In the genomic region with DNA sequence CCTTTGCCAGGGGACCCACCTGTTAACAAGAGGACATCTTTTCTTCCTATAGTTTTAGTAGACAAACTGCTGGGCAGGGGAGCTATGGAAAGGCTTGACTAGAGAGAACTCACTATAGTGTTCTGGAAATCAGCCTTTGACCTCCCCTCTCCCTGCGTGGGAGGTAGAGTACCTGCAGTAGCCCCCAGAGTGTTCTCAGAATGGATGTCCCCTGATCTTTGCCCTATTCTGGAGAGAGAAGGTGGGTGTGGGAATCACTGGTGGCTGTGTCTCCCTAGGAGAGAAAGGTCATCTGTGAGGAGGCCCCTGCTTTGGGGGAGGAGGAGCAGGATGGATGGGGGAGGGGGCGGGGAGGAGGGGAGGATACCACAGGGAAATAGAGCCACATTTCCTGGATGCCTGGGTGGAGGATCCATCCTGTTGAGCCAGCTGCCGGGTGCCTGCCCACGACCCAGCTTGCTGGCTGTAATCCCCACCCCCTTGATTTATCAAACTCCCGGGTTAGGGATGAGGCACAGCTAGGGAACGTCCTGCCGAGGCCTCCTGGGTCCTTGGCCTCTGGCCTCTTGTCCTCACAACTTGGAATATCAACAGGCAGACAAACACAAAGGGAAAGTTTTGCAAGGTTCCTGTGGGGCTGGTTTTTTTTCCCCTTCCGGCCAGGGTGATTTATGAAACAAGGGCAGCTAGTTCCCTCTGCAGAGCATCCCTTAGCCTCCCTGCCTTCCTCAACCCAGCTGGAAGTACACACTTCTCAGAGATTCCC, we compare ENCODE assay signal across 9 mouse cellular contexts. TPM values are rescaled to one million over a fixed set of nuclear protein-coding genes. Genes with fewer than 3 reads are reported as not detected.
DNase-seq lines count a peak whose midpoint lies in the region; ATAC-seq and TF ChIP-seq lines count a peak whose summit lies in the region.
"Had no signal": no experiment of that assay in that cellular context is flagged by ENCODE, and none has a peak within 500 bp of the region (broad histone marks: within the 10 kb centered on the region; RNA-seq: fewer than 3 reads in every experiment).

No protein-coding gene starts in this region.

- H3K36me3 ChIP-seq in kidney, embryonic 14.5 days (ENCODE audit: control insufficient read depth, insufficient read depth, low read length), result peaks cover 45% of the 10 kb centered on the region
- peaks cover 20% of the 10 kb centered on the region; the same call in 1 of the 2 replicates for H3K36me3 ChIP-seq in lung, postnatal 0 days (ENCODE audit: insufficient read depth, low read length)

- DNase-seq in gastrocnemius, adult 18-20 months (ENCODE audit: low spot score), result peak; percentile 24
- DNase-seq in gastrocnemius, postnatal 36 days, result no peak
- DNase-seq in heart, adult 8-10 months (ENCODE audit: low spot score), result peak; percentile 68
- peak; percentile 63 for DNase-seq in lung, postnatal 0 days (ENCODE audit: low spot score)
- no peak for DNase-seq in cerebellum, postnatal 4 days (ENCODE audit: low spot score in 2 of 2)
- DNase-seq in thymus, postnatal 4 days, result no peak
- DNase-seq in cerebellum, postnatal 10 days, result no peak

- H3K4me2 ChIP-seq in kidney, embryonic 14.5 days (replicated peaks; ENCODE audit: low read depth, low read length), result peak overlapping the region; percentile 34
- peak overlapping the region; percentile 48 for H3K4me2 ChIP-seq in lung, postnatal 0 days (replicated peaks; ENCODE audit: low read depth, low read length)

- peaks cover 30% of the 10 kb centered on the region for H3K4me1 ChIP-seq in kidney, embryonic 14.5 days (ENCODE audit: control insufficient read depth, insufficient read depth, low read length)
- H3K4me1 ChIP-seq in lung, postnatal 0 days (ENCODE audit: insufficient read depth, low read depth, low read length), result peaks cover 3% of the 10 kb centered on the region; the same call in 1 of the 2 replicates

- H3K4me3 ChIP-seq in kidney, embryonic 14.5 days (ENCODE audit: low read length), result peak overlapping the region; percentile 24; the same call in 1 of the 2 replicates
- peak overlapping the region; percentile 15; the same call in 1 of the 2 replicates for H3K4me3 ChIP-seq in lung, postnatal 0 days (ENCODE audit: low read depth, low read length)

- peak; percentile 57 for ATAC-seq in kidney, embryonic 14.5 days (ENCODE audit: low FRiP score, low TSS enrichment)
- peak; percentile 79 for ATAC-seq in lung, postnatal 0 days

- TF ChIP-seq EP300 in lung, postnatal 0 days (IDR thresholded peaks at IDR 0.05), result peak; percentile 78

- H3K9me3 ChIP-seq in kidney, embryonic 14.5 days (ENCODE audit: control insufficient read depth, low read length), result no peaks in the 10 kb centered on the region
- H3K9me3 ChIP-seq in lung, postnatal 0 days (ENCODE audit: low read length), result no peaks in the 10 kb centered on the region

- H3K9ac ChIP-seq in kidney, embryonic 14.5 days (ENCODE audit: low read depth, low read length), result 0 out of 2 replicates have a peak overlapping the region, but pooled peaks have one; percentile 28
- no peak overlapping the region for H3K9ac ChIP-seq in lung, postnatal 0 days (replicated peaks; ENCODE audit: low read depth)

- intact Hi-C loops in gastrocnemius, postnatal 36 days (cut with DNase I), result no loop called here

- no peaks in the 10 kb centered on the region for H3K27me3 ChIP-seq in kidney, embryonic 14.5 days (ENCODE audit: control insufficient read depth, insufficient read depth, low read length)
- no peaks in the 10 kb centered on the region for H3K27me3 ChIP-seq in lung, postnatal 0 days (replicated peaks; ENCODE audit: insufficient read depth, low read length)

- TF ChIP-seq CTCF in lung, postnatal 0 days (IDR thresholded peaks at IDR 0.05), result no peak

- H3K27ac ChIP-seq in kidney, embryonic 14.5 days (ENCODE audit: low read depth, low read length), result peak overlapping the region; percentile 67
- H3K27ac ChIP-seq in lung, postnatal 0 days (ENCODE audit: low read length), result peak overlapping the region; percentile 43; the same call in 1 of the 2 replicates

- WGBS in kidney, embryonic 14.5 days, result 2% methylated on average over 7 of the region's 8 CpGs
- WGBS in lung, postnatal 0 days, result 8% methylated on average over 7 of the region's 8 CpGs

RNA-seq across cellular contexts. Expression of a gene that starts 2.5 kb away (rescaled TPM):
- total RNA-seq in gastrocnemius, adult 18-20 months (2021), result under 1 TPM; 0.14 to 0.25 TPM
- under 1 TPM; 0.13 to 0.15 TPM for total RNA-seq in gastrocnemius, postnatal 36 days (2021)
- 1 to 10 TPM; 3.8 to 4.8 (median 4.2) TPM for total RNA-seq in heart, adult 8-10 months (2022)
- polyA plus RNA-seq in kidney, embryonic 14.5 days (2014; fragmentation: Nextera tagmentation; extraction: Ambion mirVana), result 2.0 and 3.7 TPM in 2 replicates
- 18.6 and 23.2 TPM in 2 replicates for polyA plus RNA-seq in lung, postnatal 0 days (2015; fragmentation: Nextera tagmentation; extraction: Ambion mirVana)
- total RNA-seq: common myeloid progenitor, adult 5-6 weeks had no signal

RNA-seq across cellular contexts. Expression of a gene that starts 9.7 kb away (rescaled TPM):
- 1 to 10 TPM; 6.3 to 6.6 TPM for total RNA-seq in gastrocnemius, adult 18-20 months (2021)
- 1 to 10 TPM; 5.1 to 5.9 TPM for total RNA-seq in gastrocnemius, postnatal 36 days (2021)
- 1 to 10 TPM; 6.4 to 7.9 (median 7.5) TPM for total RNA-seq in heart, adult 8-10 months (2022)
- polyA plus RNA-seq in kidney, embryonic 14.5 days (2014; fragmentation: Nextera tagmentation; extraction: Ambion mirVana), result 6.9 and 7.6 TPM in 2 replicates
- 1.7 and 2.0 TPM in 2 replicates for polyA plus RNA-seq in lung, postnatal 0 days (2015; fragmentation: Nextera tagmentation; extraction: Ambion mirVana)

RNA-seq across cellular contexts. Expression of a gene that starts 10.5 kb away (rescaled TPM):
- not detected for total RNA-seq in gastrocnemius, adult 18-20 months (2021)
- total RNA-seq in gastrocnemius, postnatal 36 days (2021), result under 1 TPM; 0.05 to 0.10 TPM
- under 1 TPM in 1 of 4 experiments, not detected in 3; 0.06 TPM for total RNA-seq in heart, adult 8-10 months (2022)
- 0.05 and 0.07 TPM in 2 replicates for polyA plus RNA-seq in kidney, embryonic 14.5 days (2014; fragmentation: Nextera tagmentation; extraction: Ambion mirVana)
- polyA plus RNA-seq in lung, postnatal 0 days (2015; fragmentation: Nextera tagmentation; extraction: Ambion mirVana), result 0.07 TPM in 1 of 2 replicates, not detected in the other
- total RNA-seq: common myeloid progenitor, adult 5-6 weeks had no signal

RNA-seq across cellular contexts. Expression of a gene that starts 10.6 kb away (rescaled TPM):
- under 1 TPM; 0.30 to 0.31 TPM for total RNA-seq in gastrocnemius, adult 18-20 months (2021)
- total RNA-seq in gastrocnemius, postnatal 36 days (2021), result not detected
- total RNA-seq in heart, adult 8-10 months (2022), result under 1 TPM in 1 of 4 experiments, not detected in 3; 0.22 TPM
- 0.26 TPM in 1 of 2 replicates, not detected in the other for polyA plus RNA-seq in kidney, embryonic 14.5 days (2014; fragmentation: Nextera tagmentation; extraction: Ambion mirVana)
- polyA plus RNA-seq in lung, postnatal 0 days (2015; fragmentation: Nextera tagmentation; extraction: Ambion mirVana), result 0.47 TPM in 1 of 2 replicates, not detected in the other
- total RNA-seq: common myeloid progenitor, adult 5-6 weeks had no signal

RNA-seq across cellular contexts. Expression of a gene that starts 24.8 kb away (rescaled TPM):
- total RNA-seq in gastrocnemius, adult 18-20 months (2021), result not detected
- total RNA-seq in gastrocnemius, postnatal 36 days (2021), result not detected
- total RNA-seq in heart, adult 8-10 months (2022), result not detected
- polyA plus RNA-seq in kidney, embryonic 14.5 days (2014; fragmentation: Nextera tagmentation; extraction: Ambion mirVana), result 1.6 and 2.8 TPM in 2 replicates
- not detected in 2 replicates for polyA plus RNA-seq in lung, postnatal 0 days (2015; fragmentation: Nextera tagmentation; extraction: Ambion mirVana)
- total RNA-seq: common myeloid progenitor, adult 5-6 weeks had no signal

Comparison
In these comparisons a context has a peak if more than half of its experiments do, and no peak if none do; other contexts are left out.
1. DNase-seq: peak in gastrocnemius, adult 18-20 months (single experiment), heart, adult 8-10 months (single experiment) and lung, postnatal 0 days (single experiment); none in gastrocnemius, postnatal 36 days (0 of 2), cerebellum, postnatal 4 days (0 of 2), thymus, postnatal 4 days (single experiment) and cerebellum, postnatal 10 days (0 of 2).